Mouse (Mus musculus) erythroid progenitor cell, adult 5-6 weeks (primary cell): ENCODE data around the gene Rbpjl. TPM values are rescaled to one million over a fixed set of nuclear protein-coding genes. Genes with fewer than 3 reads are reported as not detected.
A peak's percentile ranks its signal among the peaks of the same experiment; 100 is the strongest.

Experiments
- ATAC-seq: replicated peaks from 2 replicates; pipeline ENCODE4 v1.8.0; 2016; ENCODE audit warnings: moderate number of reproducible peaks, mild to moderate bottlenecking, moderate TSS enrichment, inconsistent platforms; ENCODE audit not compliant: poor library complexity, low FRiP score, severe bottlenecking
- total RNA-seq, 2 experiments: library from RNA; stranded (forward) in 1 of 2; stranded (reverse) in 1 of 2; fragments of 150-400 nt in 1 of 2; fragments of 186-747, 209-891 nt in 1 of 2; gene quantifications; 2 replicates each; pipeline versions ENCODE4 v1.2.3 to v1.2.4; 2015 to 2017; ENCODE audit warnings: low replicate concordance in 2 of 2

Rbpjl gene
- total RNA-seq (2015; ENCODE audit: low replicate concordance) (not detected in 2 replicates), total RNA-seq (2017; ENCODE audit: low replicate concordance) (not detected in 2 replicates)

GRCm38 (mm10) chr2:164402906-164403305 is at the start of gene Rbpjl:
Rbpjl (plus strand) TSS chr2:164403141.
- ATAC-seq = 0 out of 2 replicates have a peak, but pooled peaks have one; percentile 51

- ATAC-seq = no peak
Observed at GRCm38 (mm10) chr2:164353356-164353755, 49.6 kb upstream of the Rbpjl start.

GRCm38 (mm10) chr2:164356177-164356967 is 46.6 kb upstream of the Rbpjl start:
- no peak for ATAC-seq

- ATAC-seq = no peak
Observed at GRCm38 (mm10) chr2:164358373-164358772, 44.6 kb upstream of the Rbpjl start.

GRCm38 (mm10) chr2:164359031-164359430 is 43.9 kb upstream of the Rbpjl start:
- ATAC-seq = no peak

- no peak for ATAC-seq
Observed at GRCm38 (mm10) chr2:164359668-164360067, 43.3 kb upstream of the Rbpjl start.

- no peak for ATAC-seq
Observed at GRCm38 (mm10) chr2:164360974-164361657, 41.8 kb upstream of the Rbpjl start.

GRCm38 (mm10) chr2:164366947-164367346 is 36.0 kb upstream of the Rbpjl start:
- ATAC-seq = no peak

GRCm38 (mm10) chr2:164368620-164369105 is 34.3 kb upstream of the Rbpjl start:
- no peak for ATAC-seq

- no peak for ATAC-seq
Observed at GRCm38 (mm10) chr2:164371371-164371770, 31.6 kb upstream of the Rbpjl start.

GRCm38 (mm10) chr2:164372408-164373053 is 30.4 kb upstream of the Rbpjl start:
- ATAC-seq = no peak

- no peak for ATAC-seq
Observed at GRCm38 (mm10) chr2:164373187-164373586, 29.8 kb upstream of the Rbpjl start.

GRCm38 (mm10) chr2:164377478-164378426 is 25.2 kb upstream of the Rbpjl start:
- no peak for ATAC-seq

- ATAC-seq = no peak
Observed at GRCm38 (mm10) chr2:164381726-164382125, 21.2 kb upstream of the Rbpjl start.

GRCm38 (mm10) chr2:164382971-164383370 is 20.0 kb upstream of the Rbpjl start:
- no peak for ATAC-seq

- ATAC-seq = no peak
Observed at GRCm38 (mm10) chr2:164383656-164384399, 19.1 kb upstream of the Rbpjl start.

GRCm38 (mm10) chr2:164385927-164386763 is 16.8 kb upstream of the Rbpjl start:
- no peak for ATAC-seq

GRCm38 (mm10) chr2:164386953-164387352 is 16.0 kb upstream of the Rbpjl start:
- no peak for ATAC-seq
